Mouse (Mus musculus) small intestine, adult 2 months (tissue): Measurements from ENCODE around the gene 1700016H13Rik.

Experiments used
- CTCF ChIP-seq: fragments of 200-500 bp; IDR thresholded peaks from 2 replicates; pipeline ENCODE4 v1.5.1; 2012; ENCODE audit warnings: low read depth, mild to moderate bottlenecking, control low read depth, inconsistent platforms, low read length, moderate library complexity, mixed read lengths; ENCODE audit not compliant: insufficient replicate concordance, insufficient read length; ENCODE audit errors: extremely low read depth
- POLR2A ChIP-seq: fragments of 200-500 bp; IDR thresholded peaks from 2 replicates; pipeline ENCODE4 v1.6.1; 2012; ENCODE audit warnings: low read depth, mild to moderate bottlenecking, control low read depth, inconsistent platforms, low read length, moderate library complexity

GRCm38 (mm10) chr5:103610148-103610547 is 45.7 kb downstream of the 1700016H13Rik start:
- no peak for TF ChIP-seq CTCF
- no peak for TF ChIP-seq POLR2A
